Mouse (Mus musculus) liver, postnatal 0 days (tissue): ENCODE measurements around the gene Arhgap15.

Source experiments
- CTCF ChIP-seq: sonication (generic); IDR thresholded peaks from 2 replicates; pipeline ENCODE4 v1.5.1; 2016; ENCODE audit warnings: antibody characterized with exemption, low read depth
- EP300 ChIP-seq: IDR thresholded peaks from 2 replicates; pipeline ENCODE4 v1.6.1; 2016; ENCODE audit warnings: antibody characterized with exemption, low read depth, mild to moderate bottlenecking

DNA sequence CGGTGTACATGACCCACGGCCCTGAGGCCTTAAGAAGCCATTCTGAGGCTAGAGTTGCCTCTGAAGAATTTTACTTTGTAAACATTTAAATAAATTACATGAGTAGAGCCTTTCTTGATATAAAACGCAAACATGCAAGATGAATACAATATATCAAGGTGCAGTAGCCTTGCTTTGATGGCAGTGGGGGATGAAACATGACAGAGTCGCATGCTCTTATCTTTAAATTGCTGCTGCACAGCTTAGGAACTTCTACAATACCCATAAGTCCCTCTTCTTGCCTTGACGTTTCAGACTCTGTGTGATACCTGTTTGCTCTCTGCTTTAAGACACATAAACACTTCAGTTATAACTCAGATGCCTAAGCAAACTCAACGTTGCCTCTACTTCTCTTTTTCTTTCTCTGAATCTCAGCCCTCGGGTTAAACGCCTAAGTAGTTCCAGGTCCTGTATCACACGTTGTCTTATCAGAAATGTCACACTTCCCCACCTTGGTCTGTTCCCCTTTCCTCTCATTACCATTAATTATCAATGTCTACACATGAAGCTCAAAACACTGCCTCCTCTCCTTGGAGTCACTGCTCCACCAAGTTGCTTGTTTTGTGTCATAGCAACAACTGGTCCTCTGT lies 9.3 kb upstream of the Arhgap15 start:
- TF ChIP-seq CTCF (no peak), EP300 (0 out of 2 replicates have a peak, but pooled peaks have one; percentile 24)
